In the genomic region with DNA sequence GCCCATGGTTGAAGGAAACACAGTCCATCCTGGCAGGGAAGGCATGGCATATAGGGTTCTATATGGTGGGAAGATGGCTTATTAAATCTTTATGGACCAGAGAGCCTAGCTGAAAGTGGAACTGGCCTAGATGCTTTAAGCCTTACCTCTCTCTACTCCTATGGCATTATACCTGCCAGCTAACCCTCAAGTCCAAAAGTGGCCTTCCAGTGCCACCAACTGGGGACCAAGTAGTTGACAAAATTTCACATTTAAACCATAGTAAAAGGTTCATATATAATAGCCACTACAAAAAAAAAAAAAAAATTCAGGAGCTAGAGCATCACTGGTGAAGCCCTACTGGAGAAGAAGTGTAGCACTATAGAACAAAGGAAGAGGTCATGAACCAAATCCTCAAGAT, we compare ENCODE assay signal across 27 mouse cellular contexts.
DNase-seq lines count a peak whose midpoint lies in the region; ATAC-seq and TF ChIP-seq lines count a peak whose summit lies in the region.
"Had no signal": no experiment of that assay in that cellular context is flagged by ENCODE, and none has a peak within 500 bp of the region (broad histone marks: within the 10 kb centered on the region; RNA-seq: fewer than 3 reads in every experiment).

No protein-coding gene starts in this region.

- H3K27me3 ChIP-seq in cerebellum, adult 2 months (ENCODE audit: control insufficient read depth, insufficient read depth, low read length) = no peaks in the 10 kb centered on the region
- no peaks in the 10 kb centered on the region for H3K27me3 ChIP-seq in forebrain, postnatal 0 days (ENCODE audit: insufficient read depth, low read length)
- H3K27me3 ChIP-seq in forebrain, embryonic 10.5 days (ENCODE audit: poor library complexity, severe bottlenecking) = no peaks in the 10 kb centered on the region
- H3K27me3 ChIP-seq in CH12.LX (replicated peaks) = no peaks in the 10 kb centered on the region
- H3K27me3 ChIP-seq: embryonic facial prominence, embryonic 13.5 days; hindbrain, embryonic 15.5 days; intestine, embryonic 15.5 days had no signal

- dilution Hi-C loops in CH12.LX (cut with MboI; ENCODE audit: extremely low pct_ligation_motif_present, extremely low pct_unique_long_range_greater_than_20kb, low sequenced_read_pairs) = no loop called here

- TF ChIP-seq POLR2A in cerebellum, adult 2 months (IDR thresholded peaks at IDR 0.05; ENCODE audit: borderline replicate concordance, insufficient read depth, low read length) = no peak
- TF ChIP-seq POLR2A in CH12.LX (IDR thresholded peaks at IDR 0.05; ENCODE audit: low read depth, low read length) = no peak

- TF ChIP-seq RAD21 in CH12.LX (IDR thresholded peaks at IDR 0.05; ENCODE audit: low read depth, low read length) = peak; percentile 42

- H3K27ac ChIP-seq in cerebellum, adult 2 months (ENCODE audit: insufficient read depth, low read length) = no peak overlapping the region
- H3K27ac ChIP-seq in forebrain, postnatal 0 days (ENCODE audit: low read depth, low read length) = no peak overlapping the region
- H3K27ac ChIP-seq in forebrain, embryonic 10.5 days = no peak overlapping the region
- peak overlapping the region; percentile 77 for H3K27ac ChIP-seq in left cerebral cortex, adult 2 months
- no peak overlapping the region for H3K27ac ChIP-seq in CH12.LX (ENCODE audit: insufficient read depth, low read depth)
- H3K27ac ChIP-seq: embryonic facial prominence, embryonic 10.5 days; embryonic facial prominence, embryonic 13.5 days; heart, embryonic 10.5 days; heart, embryonic 13.5 days; hindbrain, embryonic 15.5 days; intestine, embryonic 15.5 days had no signal

- ATAC-seq in forebrain, postnatal 0 days = no peak
- ATAC-seq: forebrain, embryonic 14.5 days; intestine, embryonic 15.5 days had no signal

- H3K36me3 ChIP-seq in forebrain, postnatal 0 days (ENCODE audit: insufficient read depth) = peaks cover 15% of the 10 kb centered on the region
- peaks cover 42% of the 10 kb centered on the region for H3K36me3 ChIP-seq in forebrain, embryonic 10.5 days (replicated peaks)
- no peaks in the 10 kb centered on the region for H3K36me3 ChIP-seq in CH12.LX (replicated peaks in 1 of 2; ENCODE audit: control insufficient read depth in 1 of 2, insufficient read depth in 1 of 2, low read length in 1 of 2)
- H3K36me3 ChIP-seq: embryonic facial prominence, embryonic 10.5 days; G1E; heart, embryonic 10.5 days; heart, embryonic 13.5 days; intestine, embryonic 15.5 days had no signal

- in situ Hi-C loops in CH12.LX (cut with MboI; ENCODE audit: low pct_ligation_motif_present, low pct_unique_long_range_greater_than_20kb, low sequenced_read_pairs) = no loop called here

- intact Hi-C loops in left cerebral cortex, adult 2 months (cut with DNase I) = loop anchor here (1.0 to 10.0 kb wide), 8 partner anchors 35 to 957 kb away; a partner anchor contains a TSS
- intact Hi-C loops in left cerebral cortex, postnatal 10 days (cut with DNase I) = loop anchor here (5.0 to 10.0 kb wide), 3 partner anchors 143 to 957 kb away; a partner anchor contains a TSS

- no peak overlapping the region for H3K4me2 ChIP-seq in forebrain, postnatal 0 days (ENCODE audit: low read depth)
- H3K4me2 ChIP-seq in CH12.LX (ENCODE audit: insufficient read depth, low read depth, poor library complexity, severe bottlenecking) = no peak overlapping the region
- H3K4me2 ChIP-seq: embryonic facial prominence, embryonic 13.5 days; heart, embryonic 13.5 days; hindbrain, embryonic 15.5 days; intestine, embryonic 15.5 days had no signal

- H3K4me3 ChIP-seq in cerebellum, adult 2 months (replicated peaks; ENCODE audit: insufficient read depth, low read depth, low read length) = no peak overlapping the region
- no peak overlapping the region for H3K4me3 ChIP-seq in forebrain, postnatal 0 days (ENCODE audit: low read depth, low read length)
- no peak overlapping the region for H3K4me3 ChIP-seq in forebrain, embryonic 10.5 days
- no peak overlapping the region for H3K4me3 ChIP-seq in left cerebral cortex, adult 2 months
- no peak overlapping the region for H3K4me3 ChIP-seq in CH12.LX (replicated peaks in 1 of 3; ENCODE audit: low read depth in 2 of 3, low read length in 2 of 3, poor library complexity in 1 of 3)
- H3K4me3 ChIP-seq: embryonic facial prominence, embryonic 10.5 days; embryonic facial prominence, embryonic 13.5 days; erythroblast, embryonic 14.5 days; heart, embryonic 10.5 days; heart, embryonic 13.5 days; hindbrain, embryonic 15.5 days; intestine, embryonic 15.5 days had no signal

- H3K4me1 ChIP-seq in cerebellum, adult 2 months (ENCODE audit: control insufficient read depth, insufficient read depth, low read length) = peaks cover 21% of the 10 kb centered on the region
- H3K4me1 ChIP-seq in forebrain, postnatal 0 days (ENCODE audit: insufficient read depth) = no peaks in the 10 kb centered on the region
- H3K4me1 ChIP-seq in forebrain, embryonic 10.5 days = no peaks in the 10 kb centered on the region
- H3K4me1 ChIP-seq in CH12.LX (ENCODE audit: control insufficient read depth in 1 of 2, insufficient read depth in 2 of 2) = no peaks in the 10 kb centered on the region
- H3K4me1 ChIP-seq: embryonic facial prominence, embryonic 13.5 days; hindbrain, embryonic 15.5 days; intestine, embryonic 15.5 days had no signal

- TF ChIP-seq CTCF in cerebellum, adult 2 months (IDR thresholded peaks at IDR 0.05; ENCODE audit: borderline replicate concordance, insufficient read depth, low read depth, low read length) = peak; percentile 34; the same call in 1 of the 2 replicates
- TF ChIP-seq CTCF in forebrain, postnatal 0 days (IDR thresholded peaks at IDR 0.05; ENCODE audit: low read depth) = peak; percentile 12; the same call in 1 of the 2 replicates
- TF ChIP-seq CTCF in left cerebral cortex, adult 2 months (IDR thresholded peaks at IDR 0.05) = peak; percentile 23
- peak in 1 of 2 experiments; percentile 19; a peak in 1 of 4 replicates for TF ChIP-seq CTCF in CH12.LX (conservative IDR thresholded peaks at IDR 0.05 in 1 of 2, IDR thresholded peaks at IDR 0.05 in 1 of 2; ENCODE audit: low read depth in 2 of 2, low read length in 2 of 2)

- no peaks in the 10 kb centered on the region for H3K9me3 ChIP-seq in forebrain, postnatal 0 days (ENCODE audit: low read length)
- no peaks in the 10 kb centered on the region for H3K9me3 ChIP-seq in forebrain, embryonic 10.5 days
- H3K9me3 ChIP-seq in CH12.LX (replicated peaks; ENCODE audit: low read length) = no peaks in the 10 kb centered on the region
- H3K9me3 ChIP-seq: embryonic facial prominence, embryonic 10.5 days; embryonic facial prominence, embryonic 13.5 days; heart, embryonic 10.5 days; heart, embryonic 13.5 days; hindbrain, embryonic 15.5 days; intestine, embryonic 15.5 days had no signal

- no peaks in the 10 kb centered on the region for H3K79me2 ChIP-seq in CH12.LX (replicated peaks; ENCODE audit: control insufficient read depth, extremely low read depth, insufficient read depth, poor library complexity, severe bottlenecking)

- no peak for TF ChIP-seq EP300 in CH12.LX (IDR thresholded peaks at IDR 0.05; ENCODE audit: low read length)

- H3K9ac ChIP-seq in forebrain, postnatal 0 days = no peak overlapping the region
- H3K9ac ChIP-seq in CH12.LX (ENCODE audit: insufficient read depth, low read depth) = no peak overlapping the region
- H3K9ac ChIP-seq: embryonic facial prominence, embryonic 13.5 days; heart, embryonic 13.5 days; hindbrain, embryonic 15.5 days; intestine, embryonic 15.5 days had no signal

- no peak for DNase-seq in cerebellum, adult 2 months
- DNase-seq in cerebellum, postnatal 4 days (ENCODE audit: low spot score in 2 of 2) = no peak
- DNase-seq in forebrain, postnatal 0 days = no peak
- DNase-seq in forebrain, embryonic 10.5 days (ENCODE audit: extremely low spot score, low spot score) = no peak
- DNase-seq in left cerebral cortex, adult 2 months (ENCODE audit: extremely low spot score in 1 of 2, low spot score in 2 of 2) = no peak
- no peak for DNase-seq in left cerebral cortex, postnatal 10 days (ENCODE audit: extremely low spot score in 1 of 2, low spot score in 2 of 2)
- no peak for DNase-seq in CH12.LX (ENCODE audit: extremely low read depth)
- no peak for DNase-seq in spleen, adult 12 weeks (ENCODE audit: low spot score)
- DNase-seq: adrenal gland, adult 2 months; adrenal gland, postnatal 14 days; cerebellum, adult 11 months; cerebellum, adult 8-10 months; embryo, embryonic 11 days; gastrocnemius, postnatal 25 days; heart, adult 18-20 months; heart, postnatal 14 days; heart, postnatal 4 days; kidney, adult 11 months had no signal

TF ChIP-seq in CH12.LX, 34 proteins besides CTCF, POLR2A, EP300 and RAD21:
- peak; percentile 23 for TF ChIP-seq SMC3 (IDR thresholded peaks at IDR 0.05; ENCODE audit: low read depth, low read length)
- TF ChIP-seq ZKSCAN1 (IDR thresholded peaks at IDR 0.05; ENCODE audit: borderline replicate concordance, low read depth, low read length) = no peak
TF ChIP-seq in CH12.LX: peak in this region for 1.
